Mouse (Mus musculus) olfactory bulb, adult 2 months (tissue): ENCODE results near the gene Alg9.

Experiments
- CTCF ChIP-seq: fragments of 200-500 bp; IDR thresholded peaks from 2 replicates; pipeline ENCODE4 v1.5.1; 2012; ENCODE audit warnings: low read depth, mild to moderate bottlenecking, low read length, moderate library complexity; ENCODE audit not compliant: insufficient read depth
- POLR2A ChIP-seq: fragments of 200-500 bp; IDR thresholded peaks from 2 replicates; pipeline ENCODE4 v1.6.1; 2012; ENCODE audit warnings: mild to moderate bottlenecking, low read depth, low read length, moderate library complexity; ENCODE audit not compliant: insufficient read depth

DNA sequence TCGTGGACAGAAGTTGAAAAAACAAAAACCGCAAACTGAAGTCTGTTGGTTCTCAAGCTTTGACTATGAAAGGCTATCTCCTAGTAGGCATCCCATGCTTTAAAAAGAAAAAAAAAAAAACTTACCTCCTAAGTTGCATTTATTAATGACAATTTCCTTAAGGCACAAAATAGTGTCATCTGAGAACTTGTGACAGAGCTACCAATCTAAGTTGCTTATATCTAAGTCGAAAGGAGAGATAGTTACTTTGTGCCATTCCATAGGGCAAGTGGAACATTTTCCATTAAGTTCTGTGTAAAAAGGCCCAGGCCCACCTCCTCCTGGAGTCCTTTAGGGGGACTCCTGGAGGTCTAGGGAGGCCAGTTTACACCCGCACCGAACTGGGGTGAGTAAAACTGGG lies 81.0 kb downstream of the Alg9 start:
- TF ChIP-seq POLR2A (no peak), CTCF (no peak)
